Mouse (Mus musculus): ENCODE measurements around the gene Rgl1. TPM values are rescaled to one million over a fixed set of nuclear protein-coding genes. Genes with fewer than 3 reads are reported as not detected.

Rgl1 gene
- total and polyA plus RNA-seq, 2 experiments: 4.2 to 10.2 TPM

DNA sequence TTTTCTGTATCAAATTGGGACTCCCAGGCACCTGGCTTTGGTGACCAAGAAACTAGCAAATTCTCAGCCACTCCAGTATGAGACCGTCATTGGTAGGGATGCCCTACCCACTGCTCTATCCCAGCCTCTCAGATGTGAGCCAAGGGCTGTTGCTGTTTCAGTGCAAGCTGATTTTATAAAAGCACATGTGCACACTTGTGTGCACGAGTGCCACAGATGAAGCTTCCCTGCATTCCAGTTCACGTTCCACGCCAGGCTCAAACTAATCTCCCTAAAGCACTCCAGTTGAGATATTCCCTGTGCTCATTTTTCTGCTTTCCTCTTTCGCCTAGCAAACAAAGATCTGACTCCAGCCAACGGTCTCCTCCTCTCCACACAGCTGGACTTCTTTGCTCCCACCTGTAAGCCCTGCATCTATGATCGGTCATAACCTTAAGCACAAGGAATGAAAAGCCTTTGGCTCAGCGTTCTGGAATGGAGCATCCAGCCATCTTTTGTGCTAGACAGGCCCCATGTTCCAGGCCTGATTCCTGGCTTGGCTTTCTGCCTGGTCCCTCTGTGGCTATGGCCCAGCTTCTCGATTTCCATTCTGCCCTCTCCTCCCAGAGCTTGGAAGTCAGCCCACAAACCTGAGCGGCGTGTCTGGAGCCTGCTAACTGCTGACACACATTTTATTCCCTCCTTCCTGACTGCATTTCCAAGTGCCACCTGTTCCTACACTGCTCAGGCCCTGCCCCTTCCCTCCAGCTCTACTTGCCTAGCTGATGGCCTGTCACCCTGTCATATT, 125.8 kb downstream of the Rgl1 start:
- Histone ChIP-seq H3K79me2 (ENCODE audit: control insufficient read depth, insufficient read depth, low read length) (no peaks in the 10 kb centered on the region), H3K9ac (ENCODE audit: low read depth, low read length) (no peak overlapping the region), H3K36me3 (ENCODE audit: control insufficient read depth, insufficient read depth, low read length) (no peaks in the 10 kb centered on the region), H3K4me3 (ENCODE audit: insufficient read depth, low read depth, low read length) (no peak overlapping the region), H3K27me3 (ENCODE audit: control insufficient read depth, insufficient read depth, low read length) (no peaks in the 10 kb centered on the region), H3K27ac (replicated peaks; ENCODE audit: insufficient read depth, low read depth, low read length) (no peak overlapping the region), H3K4me1 (ENCODE audit: control insufficient read depth, insufficient read depth, low read length) (no peaks in the 10 kb centered on the region)
- 62% methylated on average over 11 of the region's 11 CpGs for WGBS
- DNase-seq (ENCODE audit: extremely low read depth, low read depth, low spot score): no peak
- TF ChIP-seq CTCF (IDR thresholded peaks at IDR 0.05; ENCODE audit: low read depth, low read length): no peak
- TF ChIP-seq POLR2A (IDR thresholded peaks at IDR 0.05; ENCODE audit: extremely low read depth, insufficient read depth, low read length): no peak

DNA sequence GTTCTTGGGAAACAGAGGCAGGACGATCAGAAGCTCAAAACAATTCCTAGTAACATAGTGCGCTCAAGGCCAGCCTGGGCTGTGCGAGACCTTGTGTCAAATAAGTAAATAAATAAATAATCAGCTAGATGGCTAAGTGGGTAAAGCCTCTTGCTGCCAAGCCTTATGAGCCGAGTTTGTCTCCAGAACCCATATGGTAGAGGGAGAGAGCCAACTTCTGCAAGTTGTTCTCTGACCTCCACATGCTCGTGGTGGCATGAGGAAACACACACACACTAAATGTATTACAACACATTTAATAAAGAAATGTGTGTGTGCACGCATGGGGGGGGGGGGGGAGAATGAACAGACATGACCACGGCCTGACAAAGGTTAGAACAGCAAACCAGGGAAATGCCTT, 126.8 kb downstream of the Rgl1 start:
- DNase-seq (ENCODE audit: extremely low read depth, low read depth, low spot score): no peak
- Histone ChIP-seq H3K79me2 (ENCODE audit: control insufficient read depth, insufficient read depth, low read length) (no peaks in the 10 kb centered on the region), H3K36me3 (ENCODE audit: control insufficient read depth, insufficient read depth, low read length) (no peaks in the 10 kb centered on the region), H3K27me3 (ENCODE audit: control insufficient read depth, insufficient read depth, low read length) (no peaks in the 10 kb centered on the region), H3K27ac (replicated peaks; ENCODE audit: insufficient read depth, low read depth, low read length) (no peak overlapping the region), H3K9ac (ENCODE audit: low read depth, low read length) (no peak overlapping the region), H3K4me3 (ENCODE audit: insufficient read depth, low read depth, low read length) (no peak overlapping the region), H3K4me1 (ENCODE audit: control insufficient read depth, insufficient read depth, low read length) (no peaks in the 10 kb centered on the region)
- WGBS: 91% methylated on average over 7 of the region's 7 CpGs
- TF ChIP-seq POLR2A (IDR thresholded peaks at IDR 0.05; ENCODE audit: extremely low read depth, insufficient read depth, low read length) (no peak), CTCF (IDR thresholded peaks at IDR 0.05; ENCODE audit: low read depth, low read length) (no peak)

DNA sequence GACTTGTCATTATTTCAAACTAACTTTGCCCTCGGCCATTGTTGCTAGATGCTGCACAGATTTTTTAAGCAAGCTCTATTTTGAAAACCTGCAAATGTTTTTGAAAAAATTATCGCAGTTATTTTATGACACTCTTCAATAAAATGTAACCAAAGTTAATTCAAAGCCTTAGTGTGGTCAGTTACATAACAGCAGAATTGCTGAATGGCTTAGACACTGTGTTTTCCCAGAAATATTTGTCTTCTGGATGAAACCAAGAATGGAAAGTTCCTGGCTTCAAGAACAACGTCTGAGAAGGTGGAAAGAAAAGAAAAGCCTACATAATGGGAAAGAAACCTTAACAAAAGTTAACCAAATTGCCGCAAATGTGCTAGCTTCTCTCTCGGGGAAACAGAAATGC, 131.5 kb downstream of the Rgl1 start:
- Histone ChIP-seq H3K9ac (ENCODE audit: low read depth, low read length) (no peak overlapping the region), H3K79me2 (ENCODE audit: control insufficient read depth, insufficient read depth, low read length) (no peaks in the 10 kb centered on the region), H3K27ac (replicated peaks; ENCODE audit: insufficient read depth, low read depth, low read length) (no peak overlapping the region), H3K4me1 (ENCODE audit: control insufficient read depth, insufficient read depth, low read length) (no peaks in the 10 kb centered on the region), H3K36me3 (ENCODE audit: control insufficient read depth, insufficient read depth, low read length) (no peaks in the 10 kb centered on the region), H3K4me3 (ENCODE audit: insufficient read depth, low read depth, low read length) (no peak overlapping the region), H3K27me3 (ENCODE audit: control insufficient read depth, insufficient read depth, low read length) (no peaks in the 10 kb centered on the region)
- DNase-seq (ENCODE audit: extremely low read depth, low read depth, low spot score): no peak
- 90% methylated on average over 5 of the region's 5 CpGs for WGBS
- no peak for TF ChIP-seq CTCF (IDR thresholded peaks at IDR 0.05; ENCODE audit: low read depth, low read length)
- TF ChIP-seq POLR2A (IDR thresholded peaks at IDR 0.05; ENCODE audit: extremely low read depth, insufficient read depth, low read length): no peak

DNA sequence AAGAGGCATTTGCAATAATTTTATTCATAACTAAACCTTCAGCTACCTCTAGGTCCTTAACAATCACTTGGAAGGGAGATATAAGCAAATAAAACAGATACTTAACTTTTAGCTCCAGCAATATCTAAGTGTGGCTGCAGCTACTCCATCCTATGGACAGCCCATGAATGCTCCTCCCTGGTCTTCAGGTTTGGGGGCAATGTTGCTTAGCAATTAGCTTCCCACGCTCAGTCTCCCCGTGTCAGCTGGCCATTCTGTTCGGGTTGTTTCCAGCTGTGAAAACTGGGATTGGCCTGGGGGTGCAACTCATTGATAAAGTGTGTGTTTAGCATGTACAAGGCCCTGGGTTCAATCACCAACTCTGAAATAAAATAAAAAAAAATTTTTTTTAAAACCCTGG, 136.4 kb downstream of the Rgl1 start:
- no peak for TF ChIP-seq CTCF (IDR thresholded peaks at IDR 0.05; ENCODE audit: low read depth, low read length)
- TF ChIP-seq POLR2A (IDR thresholded peaks at IDR 0.05; ENCODE audit: extremely low read depth, insufficient read depth, low read length): no peak
- no peak for DNase-seq (ENCODE audit: extremely low read depth, low read depth, low spot score)
- WGBS: 95% methylated on average over 3 of the region's 3 CpGs
- Histone ChIP-seq H3K9ac (ENCODE audit: low read depth, low read length) (no peak overlapping the region), H3K27me3 (ENCODE audit: control insufficient read depth, insufficient read depth, low read length) (no peaks in the 10 kb centered on the region; the same call in 1 of the 2 replicates), H3K4me3 (ENCODE audit: insufficient read depth, low read depth, low read length) (no peak overlapping the region), H3K27ac (replicated peaks; ENCODE audit: insufficient read depth, low read depth, low read length) (no peak overlapping the region), H3K36me3 (ENCODE audit: control insufficient read depth, insufficient read depth, low read length) (no peaks in the 10 kb centered on the region), H3K79me2 (ENCODE audit: control insufficient read depth, insufficient read depth, low read length) (no peaks in the 10 kb centered on the region), H3K4me1 (ENCODE audit: control insufficient read depth, insufficient read depth, low read length) (no peaks in the 10 kb centered on the region)

DNA sequence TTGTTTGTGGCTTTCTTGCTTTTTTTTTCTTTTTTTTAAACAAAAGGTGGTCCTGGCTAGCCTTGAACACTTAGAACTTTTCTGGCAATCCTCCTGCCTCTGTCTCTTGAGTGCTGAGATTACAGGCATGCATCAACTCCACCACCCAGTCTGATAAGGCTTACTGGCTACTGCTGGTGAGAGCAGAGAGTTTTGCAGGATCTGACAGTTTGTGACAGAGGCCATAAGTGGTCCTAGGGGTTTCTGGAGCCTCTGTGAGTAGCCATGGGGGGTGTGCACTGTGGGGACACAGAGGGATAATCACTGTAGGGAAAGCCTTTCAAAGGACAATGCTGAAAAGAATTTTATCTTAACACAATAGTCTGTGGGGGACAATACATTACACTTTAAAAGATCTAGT, 140.5 kb downstream of the Rgl1 start:
- H3K27me3 ChIP-seq (ENCODE audit: control insufficient read depth, insufficient read depth, low read length): peaks cover 2% of the 10 kb centered on the region; the same call in 1 of the 2 replicates
- no peak overlapping the region for H3K9ac ChIP-seq (ENCODE audit: low read depth, low read length)
- H3K4me3 ChIP-seq (ENCODE audit: insufficient read depth, low read depth, low read length): no peak overlapping the region

More for the DNA sequence above, 140.5 kb downstream of the Rgl1 start:
- Histone ChIP-seq H3K36me3 (ENCODE audit: control insufficient read depth, insufficient read depth, low read length) (no peaks in the 10 kb centered on the region), H3K79me2 (ENCODE audit: control insufficient read depth, insufficient read depth, low read length) (no peaks in the 10 kb centered on the region; the same call in 1 of the 2 replicates), H3K4me1 (ENCODE audit: control insufficient read depth, insufficient read depth, low read length) (0 out of 2 replicates have a peak, but pooled peaks cover 2% of the 10 kb centered on the region), H3K27ac (replicated peaks; ENCODE audit: insufficient read depth, low read depth, low read length) (no peak overlapping the region)
- TF ChIP-seq CTCF (IDR thresholded peaks at IDR 0.05; ENCODE audit: low read depth, low read length): no peak
- no peak for TF ChIP-seq POLR2A (IDR thresholded peaks at IDR 0.05; ENCODE audit: extremely low read depth, insufficient read depth, low read length)
- no peak for DNase-seq (ENCODE audit: extremely low read depth, low read depth, low spot score)

Measured in liver, adult 2 months (tissue).